Mouse (Mus musculus) urinary bladder, postnatal 14 days (tissue): ENCODE data around the gene Spg11.

Experiments
- DNase-seq: peaks from one replicate; pipeline ENCODE4 v3.0.0; 2021; ENCODE audit warnings: low spot score

Spg11 gene

GRCm38 (mm10) chr2:122117961-122118958, at the start of gene Spg11:
Gene Spg11 (minus strand): TSS chr2:122118386.
- DNase-seq, result peak; percentile 98

- DNase-seq, result no peak
Observed at GRCm38 (mm10) chr2:122164293-122164692, 46.1 kb upstream of the Spg11 start.

GRCm38 (mm10) chr2:122163430-122164195, 45.4 kb upstream of the Spg11 start:
- DNase-seq, result no peak

- DNase-seq, result no peak
Observed at GRCm38 (mm10) chr2:122162529-122162928, 44.3 kb upstream of the Spg11 start.

GRCm38 (mm10) chr2:122161542-122161941, 43.4 kb upstream of the Spg11 start:
- DNase-seq, result no peak

GRCm38 (mm10) chr2:122160680-122161079, 42.5 kb upstream of the Spg11 start, which contains the start of gene Trim69:
Gene Trim69 (plus strand): TSS chr2:122160700.
- peak; percentile 88 for DNase-seq

- DNase-seq, result no peak
Observed at GRCm38 (mm10) chr2:122159667-122160066, 41.5 kb upstream of the Spg11 start.

GRCm38 (mm10) chr2:122158362-122158802, 40.2 kb upstream of the Spg11 start:
- DNase-seq, result peak; percentile 13

- no peak for DNase-seq
Observed at GRCm38 (mm10) chr2:122157561-122157960, 39.4 kb upstream of the Spg11 start.

GRCm38 (mm10) chr2:122156051-122156700, 38.0 kb upstream of the Spg11 start:
- no peak for DNase-seq

GRCm38 (mm10) chr2:122155292-122155691, 37.1 kb upstream of the Spg11 start:
- no peak for DNase-seq

- no peak for DNase-seq
Observed at GRCm38 (mm10) chr2:122154479-122154878, 36.3 kb upstream of the Spg11 start.

- DNase-seq, result no peak
Observed at GRCm38 (mm10) chr2:122153681-122154365, 35.6 kb upstream of the Spg11 start.

- DNase-seq, result no peak
Observed at GRCm38 (mm10) chr2:122152850-122153249, 34.7 kb upstream of the Spg11 start.

- DNase-seq, result no peak
Observed at GRCm38 (mm10) chr2:122151221-122151620, 33.0 kb upstream of the Spg11 start.

GRCm38 (mm10) chr2:122149716-122150115, 31.5 kb upstream of the Spg11 start:
- DNase-seq, result no peak

- no peak for DNase-seq
Observed at GRCm38 (mm10) chr2:122149316-122149715, 31.1 kb upstream of the Spg11 start.

GRCm38 (mm10) chr2:122148242-122148917, 30.2 kb upstream of the Spg11 start:
- peak; percentile 71 for DNase-seq

GRCm38 (mm10) chr2:122147508-122148241, 29.5 kb upstream of the Spg11 start, which contains the start of gene B2m:
Gene B2m (plus strand): TSS chr2:122147686.
- peak; percentile 95 for DNase-seq

GRCm38 (mm10) chr2:122146687-122147086, 28.5 kb upstream of the Spg11 start:
- no peak for DNase-seq
